Mouse (Mus musculus) megakaryocyte progenitor cell, adult 5-6 weeks (primary cell): ENCODE measurements at regions not wholly inside any gene's neighbourhood (a gene's known extent, or its start where the extent isn't known, plus 50 kb on each side); places are given as distances from the start of the nearest gene placed in this dataset.

ENCODE experiments used
- ATAC-seq: replicated peaks from 2 replicates; pipeline ENCODE4 v1.8.0; 2016; ENCODE audit warnings: mild to moderate bottlenecking, moderate TSS enrichment, inconsistent platforms; ENCODE audit not compliant: poor library complexity

GRCm38 (mm10) chr3:52929827-52930605 is 87.0 kb downstream of the Cog6 start:
- ATAC-seq: peak; percentile 74

DNA sequence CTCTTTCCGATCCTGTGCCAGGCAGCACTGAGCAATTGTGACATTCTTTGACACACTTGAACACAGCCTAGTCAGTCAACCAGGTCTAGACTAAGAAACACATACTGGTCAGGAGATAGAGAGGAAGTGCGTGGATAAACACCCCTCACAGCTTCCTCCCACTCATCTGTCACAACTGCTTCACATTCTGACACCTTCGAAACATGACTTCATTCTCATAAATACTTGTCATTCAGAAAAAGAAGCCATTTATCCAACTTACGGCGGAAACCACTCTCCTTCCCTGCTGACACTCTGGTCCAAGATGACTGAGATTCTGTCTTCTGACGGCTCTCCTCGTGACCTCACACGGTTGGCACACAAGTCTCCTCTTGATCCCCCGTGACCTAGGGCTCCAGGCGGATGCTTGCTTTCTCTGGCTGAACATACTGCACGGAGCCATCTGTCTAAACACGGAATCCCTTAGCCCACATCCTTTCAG is 89.6 kb downstream of the Cog6 start:
- peak; percentile 30; the same call in 1 of the 2 replicates for ATAC-seq

DNA sequence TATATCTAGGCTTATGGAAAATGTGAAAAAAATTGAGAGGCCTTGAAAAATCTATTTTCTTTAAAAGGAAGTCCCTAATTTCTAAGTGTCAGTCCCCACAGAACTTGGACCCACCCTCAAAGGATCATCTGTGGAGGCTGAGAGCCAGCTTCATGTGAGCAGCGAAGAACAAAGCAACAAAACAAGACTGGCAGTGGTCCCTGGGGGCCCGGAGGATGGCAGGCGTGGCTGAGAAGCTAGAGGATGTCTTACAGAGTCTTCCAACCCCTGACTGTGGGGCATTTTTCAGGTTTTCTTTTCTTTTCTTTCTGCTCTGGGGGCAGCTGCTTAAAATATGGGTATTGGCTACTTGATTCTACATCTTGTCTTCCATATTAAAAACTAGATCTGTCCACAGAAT is 90.5 kb downstream of the Cog6 start:
- ATAC-seq: no peak

DNA sequence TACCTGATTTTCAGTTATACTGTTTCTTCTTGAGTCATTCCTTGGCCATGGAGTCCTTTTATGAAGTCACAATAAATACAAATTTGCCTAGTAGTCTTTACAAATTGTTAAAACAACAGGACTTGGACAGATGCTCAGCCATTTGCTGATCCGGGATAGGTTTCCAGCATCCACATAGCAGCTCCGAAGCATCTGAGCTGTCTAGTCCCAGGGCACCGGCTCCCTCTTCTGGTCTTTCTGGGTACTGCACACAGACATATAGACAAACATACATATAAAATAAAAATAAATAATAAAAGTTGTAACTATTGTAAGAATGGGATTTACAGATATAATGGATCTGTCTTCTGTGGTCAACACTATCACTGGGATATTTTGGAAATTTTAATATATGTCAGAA is 91.8 kb downstream of the Cog6 start:
- ATAC-seq: peak; percentile 51

- ATAC-seq: no peak
These were observed 92.4 kb downstream of the Cog6 start for GRCm38 (mm10) chr3:52924631-52925030.

DNA sequence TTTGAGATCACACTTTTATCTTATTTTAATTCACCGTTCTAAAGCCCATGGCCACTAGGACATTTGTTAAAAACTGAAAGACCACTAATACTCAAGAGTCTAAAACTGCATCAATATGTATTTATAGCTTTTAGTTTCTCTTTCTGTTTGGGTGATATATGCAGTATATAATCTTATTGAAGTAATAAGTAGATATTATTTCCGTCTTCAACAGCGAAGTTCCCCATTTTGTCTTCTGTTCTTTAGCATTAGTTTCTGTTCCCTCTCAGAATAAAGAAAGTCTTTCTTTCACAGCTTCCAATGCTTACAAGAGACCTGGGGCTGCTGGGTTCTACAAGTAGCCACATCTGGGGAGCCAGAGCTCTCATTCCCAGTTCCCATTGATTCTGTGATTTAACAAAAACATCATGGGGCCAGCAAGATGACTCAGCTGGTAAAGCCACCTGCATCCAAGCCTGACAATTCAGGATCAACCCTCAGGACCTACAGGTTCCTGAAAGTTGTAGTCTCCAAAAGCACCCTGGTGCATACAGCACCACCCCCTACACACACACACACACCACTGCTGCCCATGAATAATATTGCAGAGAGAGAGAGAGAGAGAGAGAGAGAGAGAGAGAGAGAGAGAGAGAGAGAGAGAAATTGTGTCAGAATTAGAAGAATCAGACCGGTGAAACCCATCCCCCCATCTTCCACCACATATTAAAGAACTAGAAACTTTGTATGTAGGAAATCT is 93.0 kb downstream of the Cog6 start:
- ATAC-seq: peak; percentile 61

DNA sequence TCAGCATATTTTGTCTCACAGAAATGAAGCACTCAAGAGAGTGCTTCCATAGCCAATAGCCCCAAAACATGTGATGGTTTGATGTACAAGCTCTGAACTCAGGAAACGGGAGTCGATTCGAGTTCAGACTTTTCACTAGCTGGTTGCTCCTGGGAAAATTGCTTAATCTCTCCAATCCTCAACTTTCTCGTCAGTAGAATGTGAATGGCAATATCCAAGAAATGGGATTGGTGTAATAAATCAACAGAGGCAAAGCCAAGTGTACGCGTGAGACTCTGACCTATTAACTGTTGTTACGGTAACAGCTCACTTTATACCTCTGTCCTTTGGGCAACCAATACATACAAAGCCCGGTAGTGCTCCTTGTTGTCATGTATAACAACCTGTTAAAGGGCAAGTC is 94.6 kb downstream of the Cog6 start:
- no peak for ATAC-seq

GRCm38 (mm10) chr3:52906823-52907564 is 110.0 kb downstream of the Cog6 start:
- ATAC-seq: 0 out of 2 replicates have a peak, but pooled peaks have one; percentile 39

GRCm38 (mm10) chr3:52904028-52904427 is 113.0 kb downstream of the Cog6 start:
- no peak for ATAC-seq

- no peak for ATAC-seq
These were observed 119.4 kb downstream of the Cog6 start for GRCm38 (mm10) chr3:52897665-52898064.

- no peak for ATAC-seq
These were observed 120.6 kb downstream of the Cog6 start for GRCm38 (mm10) chr3:52896462-52896861.

DNA sequence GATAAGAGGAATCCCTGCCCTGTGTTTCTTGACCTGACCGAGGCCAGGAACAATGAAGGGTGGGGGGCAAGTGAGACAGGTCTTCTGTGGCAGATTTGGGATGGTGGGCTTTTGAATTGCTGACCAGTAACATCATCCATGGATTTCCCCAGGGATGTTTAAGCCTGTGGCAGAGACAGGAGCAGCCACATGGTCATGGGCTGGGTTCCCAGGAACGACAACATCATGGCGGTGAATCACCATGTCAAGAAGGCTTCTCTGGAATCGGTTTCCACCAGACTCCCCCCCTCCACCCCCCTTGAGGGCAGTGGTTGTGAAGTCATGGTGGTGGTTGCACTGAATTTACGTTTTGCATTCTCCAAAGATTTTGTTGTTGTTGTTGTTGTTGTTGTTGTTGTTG is 121.3 kb downstream of the Cog6 start:
- ATAC-seq: no peak

- ATAC-seq: no peak
These were observed 122.2 kb downstream of the Cog6 start for GRCm38 (mm10) chr3:52894812-52895211.

DNA sequence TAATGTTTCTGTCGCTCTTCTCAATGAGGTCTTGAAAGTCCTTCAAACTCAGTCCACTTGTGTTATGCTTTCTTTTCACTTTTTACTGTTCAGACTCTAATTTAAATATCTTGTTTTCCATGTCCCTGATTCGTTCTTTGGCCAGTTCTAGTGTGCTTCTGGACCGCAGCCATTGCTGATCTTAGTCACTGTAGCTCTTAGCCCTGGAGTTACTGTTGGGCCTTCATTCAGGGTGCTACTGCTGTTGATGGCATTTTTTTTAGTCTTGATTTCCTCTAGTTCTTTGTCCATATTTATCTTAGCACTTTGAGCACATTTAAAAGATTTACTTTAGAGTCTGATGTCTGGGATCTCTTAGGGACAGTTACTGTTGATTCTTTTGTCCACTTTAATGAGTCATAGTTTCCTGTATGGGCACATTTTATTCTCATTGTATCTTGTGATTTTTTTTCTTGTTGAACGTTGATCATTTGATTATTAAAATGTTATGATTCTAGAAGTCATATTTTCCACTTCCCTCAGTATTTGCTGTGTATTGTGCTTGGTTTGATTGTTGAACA is 127.8 kb downstream of the Cog6 start:
- ATAC-seq: no peak

- ATAC-seq: no peak
These were observed 135.1 kb downstream of the Cog6 start for GRCm38 (mm10) chr3:52881981-52882380.

- ATAC-seq: peak; percentile 33
These were observed 135.9 kb downstream of the Cog6 start for GRCm38 (mm10) chr3:52881139-52881538.

DNA sequence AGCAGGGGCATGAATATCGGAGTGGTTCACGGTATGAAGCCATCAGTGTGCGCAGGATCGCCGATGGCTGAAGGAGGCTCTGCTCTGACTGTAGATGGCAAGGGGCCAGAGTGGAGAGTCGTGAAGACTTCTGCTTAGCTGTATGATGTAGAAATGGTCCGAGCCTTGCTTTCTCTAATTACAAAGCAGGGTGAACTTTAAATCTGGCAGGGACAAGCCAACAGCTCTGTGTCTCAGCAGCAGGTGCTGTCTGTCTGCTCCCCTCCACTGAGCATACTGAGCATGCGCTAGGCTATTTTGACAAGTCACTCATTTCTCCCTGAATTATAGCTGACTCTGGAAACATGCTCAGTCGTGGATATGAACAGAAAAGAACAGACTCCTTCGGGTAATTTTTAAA is 137.3 kb downstream of the Cog6 start:
- ATAC-seq: no peak

DNA sequence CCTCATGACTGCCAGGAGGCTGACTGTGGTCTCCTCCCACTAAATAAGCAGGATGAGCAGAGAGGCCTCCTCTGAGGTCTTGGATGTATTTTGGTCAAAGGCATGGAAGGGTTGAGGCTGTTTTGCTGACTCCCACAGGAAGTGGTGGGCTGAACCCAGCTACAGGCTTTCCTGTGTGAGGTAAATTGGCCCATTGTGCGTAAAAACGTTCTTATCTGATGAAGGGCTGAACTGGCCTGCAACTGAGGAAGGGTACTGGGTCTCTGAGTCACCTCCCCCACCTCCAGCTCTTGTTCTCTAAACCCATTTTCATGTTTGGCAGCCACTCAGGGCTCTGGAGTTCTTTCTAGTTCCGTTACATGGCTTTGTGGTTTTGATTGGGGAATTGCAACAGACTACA is 138.7 kb downstream of the Cog6 start:
- peak; percentile 91 for ATAC-seq

DNA sequence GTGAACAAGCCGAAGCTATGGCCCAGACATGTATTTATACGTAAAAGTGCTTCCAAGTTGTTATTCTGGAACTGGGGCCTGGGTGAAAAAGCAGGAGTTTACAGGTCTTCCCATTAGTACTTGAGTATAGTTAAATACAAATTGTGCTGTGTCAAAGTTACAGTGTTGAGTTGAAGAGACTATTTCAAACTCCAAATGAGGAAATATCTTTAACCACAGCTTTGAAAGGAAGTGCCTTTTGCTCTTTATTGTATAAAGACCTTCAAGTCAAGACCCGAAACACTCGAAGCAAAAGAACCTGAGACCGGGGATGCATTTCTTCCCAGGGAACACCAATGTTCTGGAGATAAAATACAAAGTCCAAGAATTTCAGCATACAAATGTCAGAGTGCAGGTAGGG is 144.8 kb downstream of the Cog6 start:
- peak; percentile 54; the same call in 1 of the 2 replicates for ATAC-seq

- ATAC-seq: peak; percentile 54
These were observed 153.7 kb downstream of the Cog6 start for GRCm38 (mm10) chr3:52863146-52863849.
